Mouse (Mus musculus) lung, embryonic 14.5 days (tissue): Measurements from ENCODE around the gene Fam181b. TPM values are rescaled to one million over a fixed set of nuclear protein-coding genes. Genes with fewer than 3 reads are reported as not detected.

Experiments
- ATAC-seq: fragments of 200-750 bp; cut with Nextera tagmentation; 2 replicates; pipeline ENCODE4 v1.8.0; 2017; ENCODE audit warnings: mild to moderate bottlenecking, moderate TSS enrichment, moderate library complexity; ENCODE audit not compliant: insufficient read depth
- DNase-seq: peaks from one replicate; pipeline ENCODE4 v3.0.0-alpha.2; 2015
- H3K27ac ChIP-seq: fragments of 300-500 bp; sonication (generic); 2 replicates; pipeline ENCODE4 v1.5.1; 2014; ENCODE audit warnings: low read depth, mild to moderate bottlenecking, moderate library complexity
- H3K27me3 ChIP-seq: fragments of 300-500 bp; sonication (generic); 2 replicates; pipeline ENCODE4 v1.6.1; 2014; ENCODE audit warnings: low read length, control low read depth; ENCODE audit not compliant: insufficient read depth
- H3K36me3 ChIP-seq: fragments of 300-500 bp; sonication (generic); 2 replicates; pipeline ENCODE4 v1.6.1; 2014; ENCODE audit warnings: control low read depth; ENCODE audit not compliant: insufficient read depth
- H3K4me1 ChIP-seq: fragments of 300-500 bp; sonication (generic); 2 replicates; pipeline ENCODE4 v1.6.1; 2014; ENCODE audit warnings: antibody characterized with exemption, control low read depth; ENCODE audit not compliant: insufficient read depth
- H3K4me2 ChIP-seq: fragments of 300-500 bp; sonication (generic); 2 replicates; pipeline ENCODE4 v1.6.1; 2014; ENCODE audit warnings: mild to moderate bottlenecking
- H3K4me3 ChIP-seq: fragments of 300-500 bp; sonication (generic); 2 replicates; pipeline ENCODE4 v1.5.1; 2014; ENCODE audit warnings: low read depth, low read length
- H3K9ac ChIP-seq: fragments of 300-500 bp; sonication (generic); 2 replicates; pipeline ENCODE4 v1.6.1; 2014
- H3K9me3 ChIP-seq: fragments of 300-500 bp; sonication (generic); 2 replicates; pipeline ENCODE4 v1.6.1; 2016; ENCODE audit warnings: low read depth, low read length, control low read depth
- CTCF ChIP-seq: IDR thresholded peaks from 2 replicates; pipeline ENCODE4 v1.5.1; 2016; ENCODE audit warnings: antibody characterized with exemption, low read depth
- WGBS: fragments of 180-500 bp; shearing (Covaris S2); extraction: QIAGEN DNeasy Blood & Tissue Kit; methylation state at CpG from one replicate; pipeline ENCODE4 v1.1.7; 2014; 5-methylcytosine and 5-hydroxymethylcytosine counted together
- polyA plus RNA-seq: library from polyadenylated mRNA; unstranded; fragments of >200 nt; fragmentation: Nextera tagmentation; extraction: Ambion mirVana; gene quantifications from 2 replicates; pipeline ENCODE4 v1.2.1, GENCODE M21; 2014

Gene Fam181b
- polyA plus RNA-seq, 1 experiment from 2014 or later, result 4.3 TPM

DNA sequence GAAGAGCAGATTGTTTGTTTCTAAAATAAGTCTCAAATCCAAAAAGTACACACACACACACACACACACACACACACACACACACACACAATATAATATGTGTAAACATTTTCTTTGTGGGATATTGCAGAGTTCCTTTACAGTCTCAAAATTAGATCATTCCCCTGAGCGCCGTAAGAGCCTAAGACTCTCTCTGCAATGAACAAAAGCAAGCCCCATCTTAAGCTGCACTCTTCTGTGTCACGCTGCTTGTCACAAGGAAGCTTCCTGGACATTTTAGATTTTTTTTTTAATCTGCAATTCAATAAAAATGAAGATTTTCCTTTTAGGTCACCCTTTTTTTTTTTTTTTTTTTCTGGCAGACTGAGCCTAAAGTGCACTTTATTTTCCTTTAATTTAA, 17.9 kb upstream of the Fam181b start:
- Histone ChIP-seq H3K4me3 (no peak overlapping the region), H3K4me1 (no peaks in the 10 kb centered on the region), H3K36me3 (no peaks in the 10 kb centered on the region), H3K27ac (no peak overlapping the region), H3K9me3 (no peaks in the 10 kb centered on the region), H3K4me2 (no peak overlapping the region), H3K27me3 (no peaks in the 10 kb centered on the region), H3K9ac (no peak overlapping the region)
- no peak for DNase-seq
- ATAC-seq, result no peak
- WGBS, result 81% methylated on average over 3 of the region's 3 CpGs
- no peak for TF ChIP-seq CTCF

DNA sequence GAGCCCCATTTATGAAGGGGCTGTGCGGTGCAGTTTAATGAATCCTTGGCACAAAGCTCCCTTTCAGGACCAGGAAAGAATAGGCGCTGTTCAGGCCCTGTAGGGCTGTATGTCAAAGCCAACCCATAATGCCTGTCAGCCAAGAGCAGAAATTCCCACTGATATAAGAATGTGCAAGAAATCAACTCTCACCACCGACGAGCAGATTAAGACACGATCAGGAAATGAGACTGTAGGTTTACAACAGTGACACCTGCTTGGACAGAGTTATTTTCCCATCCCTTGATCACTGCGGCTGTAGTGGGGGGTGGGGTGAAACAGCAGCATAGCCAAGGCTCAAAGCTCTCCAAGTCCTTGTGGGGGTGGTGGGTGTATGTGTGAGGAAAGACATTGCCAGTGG, 17.5 kb upstream of the Fam181b start:
- H3K4me2 ChIP-seq, result no peak overlapping the region
- ATAC-seq (no peak), DNase-seq (no peak)
- H3K4me3 ChIP-seq, result no peak overlapping the region
- no peak overlapping the region for H3K9ac ChIP-seq
- 41% methylated on average over 6 of the region's 6 CpGs for WGBS
- H3K27me3 ChIP-seq, result no peaks in the 10 kb centered on the region
- no peak overlapping the region for H3K27ac ChIP-seq
- H3K9me3 ChIP-seq, result no peaks in the 10 kb centered on the region
- TF ChIP-seq CTCF, result no peak
- H3K36me3 ChIP-seq, result no peaks in the 10 kb centered on the region
- no peaks in the 10 kb centered on the region for H3K4me1 ChIP-seq

DNA sequence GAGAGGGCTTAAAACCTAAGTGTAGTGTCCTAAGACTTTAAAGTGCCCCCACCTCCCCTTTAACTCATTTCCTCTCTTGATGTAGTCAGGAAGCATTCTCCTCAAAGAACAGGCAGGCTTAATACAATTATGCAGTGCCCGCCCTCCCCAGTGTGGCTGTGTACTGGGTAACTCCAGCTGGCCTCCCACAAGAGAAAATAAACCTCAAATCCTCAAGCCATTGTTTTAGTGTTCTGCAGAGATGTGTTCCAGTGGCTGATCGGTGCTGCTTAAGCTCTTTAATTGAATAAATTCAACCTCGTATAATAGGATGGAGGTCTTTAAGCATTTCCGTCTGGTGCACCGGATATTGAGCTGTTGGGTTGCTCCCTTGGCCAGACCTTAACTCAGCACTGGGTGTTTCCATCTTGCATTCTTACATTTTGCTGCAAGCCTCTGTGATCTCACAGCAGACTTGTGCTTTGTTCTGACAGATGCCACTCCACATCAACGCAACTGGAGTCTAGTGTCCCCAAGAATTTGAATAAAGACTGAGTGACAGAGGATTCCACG, 12.1 kb upstream of the Fam181b start:
- Histone ChIP-seq H3K36me3 (no peaks in the 10 kb centered on the region), H3K9me3 (no peaks in the 10 kb centered on the region), H3K4me2 (no peak overlapping the region), H3K4me3 (no peak overlapping the region), H3K4me1 (no peaks in the 10 kb centered on the region), H3K27me3 (no peaks in the 10 kb centered on the region), H3K9ac (no peak overlapping the region), H3K27ac (no peak overlapping the region)
- TF ChIP-seq CTCF, result no peak
- ATAC-seq (no peak), DNase-seq (peak; percentile 20)
- WGBS, result 66% methylated on average over 7 of the region's 7 CpGs

DNA sequence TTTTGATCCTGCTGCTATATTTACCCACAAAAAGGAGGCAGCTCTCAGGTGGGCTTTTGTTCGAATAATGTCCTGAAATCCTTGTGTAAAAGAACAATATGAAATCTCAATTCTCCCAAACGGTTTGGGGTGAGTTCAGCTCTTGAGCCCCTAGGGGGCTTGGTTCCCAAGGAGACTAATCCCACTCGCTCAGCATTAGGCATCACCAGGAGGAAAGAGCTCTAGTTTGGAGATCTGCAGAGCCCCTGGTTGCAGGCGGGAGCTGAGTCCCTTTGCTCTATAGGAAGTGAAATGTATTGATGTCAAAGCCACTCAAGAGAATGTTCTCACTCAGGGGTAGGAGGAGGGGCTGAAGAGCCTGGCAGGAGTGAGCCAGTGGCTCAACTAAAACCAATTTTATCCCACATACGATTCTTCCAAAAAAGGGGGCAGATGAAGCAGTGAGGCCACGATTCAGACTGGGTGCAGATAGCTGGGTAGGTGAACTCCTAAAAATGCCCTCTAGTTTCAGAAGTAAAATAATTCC, 3.2 kb upstream of the Fam181b start:
- DNase-seq, result no peak
- peaks cover 13% of the 10 kb centered on the region; the same call in 1 of the 2 replicates for H3K27me3 ChIP-seq
- ATAC-seq, result no peak
- no peak overlapping the region for H3K4me3 ChIP-seq
- no peak for TF ChIP-seq CTCF
- no peaks in the 10 kb centered on the region for H3K9me3 ChIP-seq
- WGBS, result 13% methylated on average over 6 of the region's 6 CpGs
- H3K27ac ChIP-seq, result no peak overlapping the region
- H3K36me3 ChIP-seq, result no peaks in the 10 kb centered on the region
- no peaks in the 10 kb centered on the region for H3K4me1 ChIP-seq
- H3K9ac ChIP-seq, result no peak overlapping the region
- no peak overlapping the region for H3K4me2 ChIP-seq

DNA sequence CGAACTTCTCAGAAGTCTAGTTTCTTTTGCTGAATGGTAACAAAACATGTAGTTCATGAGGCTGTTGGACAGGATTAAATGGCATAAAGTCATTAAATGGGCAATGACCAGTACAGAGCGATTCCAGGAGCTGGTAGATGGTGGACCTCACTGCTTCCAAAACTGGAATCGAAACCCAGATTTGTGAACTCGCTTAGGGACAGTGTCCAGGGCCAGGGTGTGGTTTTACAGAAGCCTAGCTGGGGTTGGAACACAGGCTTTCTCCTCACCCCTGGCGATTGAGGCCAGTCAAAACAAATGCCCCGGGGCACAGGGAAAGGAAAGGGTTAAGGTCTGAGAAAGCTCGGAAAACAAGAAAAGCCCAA, 263 bp upstream of the Fam181b start:
- no peaks in the 10 kb centered on the region for H3K4me1 ChIP-seq
- no peak overlapping the region for H3K27ac ChIP-seq
- DNase-seq (no peak), ATAC-seq (peak; percentile 51)
- H3K27me3 ChIP-seq, result peaks cover 23% of the 10 kb centered on the region; the same call in 1 of the 2 replicates
- peak overlapping the region; percentile 56 for H3K4me3 ChIP-seq
- TF ChIP-seq CTCF, result no peak
- H3K9me3 ChIP-seq, result no peaks in the 10 kb centered on the region
- 27% methylated on average over 7 of the region's 7 CpGs for WGBS
- H3K9ac ChIP-seq, result 0 out of 2 replicates have a peak overlapping the region, but pooled peaks have one; percentile 20
- H3K36me3 ChIP-seq, result no peaks in the 10 kb centered on the region
- H3K4me2 ChIP-seq, result peak overlapping the region; percentile 81

DNA sequence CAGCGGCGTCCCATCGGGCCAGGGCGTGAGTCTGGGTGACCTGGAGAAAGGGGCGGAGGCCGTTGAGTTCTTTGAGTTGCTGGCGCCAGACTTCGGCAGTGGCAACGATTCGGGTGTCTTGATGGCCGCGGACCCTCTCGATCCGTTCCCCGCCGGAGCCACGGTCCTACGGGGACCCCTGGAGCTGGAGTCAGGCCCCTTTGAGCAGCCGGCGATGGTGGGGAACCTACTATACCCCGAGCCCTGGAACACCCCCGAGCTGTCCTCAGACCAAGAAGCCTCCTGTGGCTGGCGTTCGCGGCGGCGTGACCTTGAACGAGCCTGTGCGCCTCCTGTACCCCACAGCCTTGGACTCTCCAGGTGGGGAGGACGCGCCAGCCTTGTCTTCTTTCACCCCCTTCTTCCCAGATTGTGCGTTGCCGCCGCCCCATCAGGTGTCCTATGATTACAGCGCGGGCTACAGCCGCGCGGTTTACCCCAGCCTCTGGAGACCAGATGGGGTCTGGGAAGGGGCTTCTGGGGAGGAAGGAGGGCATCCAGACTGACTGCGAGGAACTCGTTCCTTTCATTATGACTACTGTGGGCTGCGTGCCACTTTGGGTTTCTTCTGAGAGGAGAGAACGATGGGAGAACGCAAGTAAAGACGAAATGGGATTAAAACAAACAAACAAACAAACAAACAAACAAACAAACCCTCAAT, 1.2 kb downstream of the Fam181b start:
- Histone ChIP-seq H3K4me1 (no peaks in the 10 kb centered on the region), H3K27ac (no peak overlapping the region), H3K9me3 (no peaks in the 10 kb centered on the region), H3K9ac (peak overlapping the region; percentile 55), H3K4me3 (peak overlapping the region; percentile 56), H3K27me3 (peaks cover 23% of the 10 kb centered on the region; the same call in 1 of the 2 replicates), H3K36me3 (no peaks in the 10 kb centered on the region), H3K4me2 (peak overlapping the region; percentile 81)
- under 1% methylated on average over 45 of the region's 45 CpGs for WGBS
- DNase-seq (no peak), ATAC-seq (peak; percentile 9; the same call in 1 of the 2 replicates)
- TF ChIP-seq CTCF, result no peak

DNA sequence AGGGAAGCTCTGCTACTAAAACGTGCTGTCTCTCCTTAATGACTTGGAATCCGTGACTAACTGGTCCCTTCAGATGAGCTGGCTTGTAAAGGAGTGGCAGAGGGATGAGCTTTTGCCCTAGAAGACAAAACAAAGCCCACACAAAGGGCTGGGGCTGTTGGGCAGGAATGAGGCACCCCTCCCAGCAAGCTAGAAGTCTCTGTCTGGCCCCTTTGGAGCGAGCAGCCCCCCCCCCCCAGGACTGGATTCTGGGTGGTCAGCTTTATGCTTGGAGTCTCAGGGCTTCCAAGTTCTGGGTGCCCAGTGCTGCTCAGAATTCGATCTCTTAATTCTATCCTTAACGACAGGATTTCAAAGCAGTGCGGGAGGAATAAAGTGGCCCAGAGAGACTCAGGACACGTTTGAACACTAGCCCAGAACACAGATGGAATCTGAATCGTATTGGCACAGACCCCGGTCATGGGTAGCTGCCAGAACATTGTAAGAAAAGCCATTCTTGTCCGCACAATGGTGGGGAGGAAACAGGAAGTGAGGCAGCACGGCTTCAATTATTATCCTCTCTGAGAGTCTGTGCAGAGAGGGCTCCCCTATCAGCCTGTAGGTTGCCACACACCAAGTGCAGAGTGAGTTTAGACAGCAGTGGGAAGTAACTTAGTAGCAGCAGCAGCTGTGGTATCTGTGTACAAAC, 13.8 kb downstream of the Fam181b start:
- no peak overlapping the region for H3K9ac ChIP-seq
- 29% methylated on average over 11 of the region's 11 CpGs for WGBS
- ATAC-seq, result peak; percentile 89
- H3K27me3 ChIP-seq, result no peaks in the 10 kb centered on the region
- peak overlapping the region; percentile 26; the same call in 1 of the 2 replicates for H3K4me2 ChIP-seq
- H3K4me3 ChIP-seq, result no peak overlapping the region
- H3K9me3 ChIP-seq, result no peaks in the 10 kb centered on the region
- no peak for TF ChIP-seq CTCF
- DNase-seq, result peak; percentile 86
- no peaks in the 10 kb centered on the region for H3K36me3 ChIP-seq
- peak overlapping the region; percentile 65 for H3K27ac ChIP-seq
- no peaks in the 10 kb centered on the region for H3K4me1 ChIP-seq
